Mouse (Mus musculus): ENCODE measurements around the gene Grip1. TPM values are rescaled to one million over a fixed set of nuclear protein-coding genes. Genes with fewer than 3 reads are reported as not detected.
A peak's percentile ranks its signal among the peaks of the same experiment; 100 is the strongest.

Grip1 gene
- total and polyA plus RNA-seq, 2 experiments from 2014 or later = 14.3 to 31.2 TPM

DNA sequence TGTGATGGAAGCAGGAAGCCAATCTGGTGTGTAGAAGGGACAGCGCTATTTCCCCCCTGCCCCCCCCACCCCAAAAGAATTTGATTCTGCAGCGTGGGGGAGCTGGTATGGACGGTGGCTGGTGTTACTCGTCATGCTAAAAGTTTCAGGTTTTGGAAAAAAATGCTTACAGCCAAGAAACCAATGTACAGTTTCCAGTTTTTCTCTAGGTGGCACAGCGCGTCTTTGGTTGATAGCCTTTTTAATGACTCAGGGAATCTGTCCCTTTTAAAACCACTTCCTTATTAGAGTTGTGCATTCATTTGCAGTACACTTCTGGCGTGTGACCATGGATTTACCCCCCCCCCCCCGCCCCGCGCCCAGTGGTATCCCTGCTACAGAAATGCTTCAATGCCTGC, 1.9 kb downstream of the Grip1 start:
- Histone ChIP-seq H3K27me3 (ENCODE audit: insufficient read depth, low read length) (no peaks in the 10 kb centered on the region), H3K4me3 (ENCODE audit: low read length) (peak overlapping the region; percentile 88), H3K9ac (replicated peaks; ENCODE audit: low read length) (peak overlapping the region; percentile 78; the same call in 1 of the 2 replicates), H3K9me3 (ENCODE audit: low read length) (no peaks in the 10 kb centered on the region), H3K36me3 (ENCODE audit: insufficient read depth, low read length) (no peaks in the 10 kb centered on the region), H3K4me2 (ENCODE audit: low read depth, low read length) (peak overlapping the region; percentile 95), H3K4me1 (ENCODE audit: insufficient read depth, low read length) (peaks cover 9% of the 10 kb centered on the region; the same call in 1 of the 2 replicates), H3K27ac (0 out of 2 replicates have a peak overlapping the region, but pooled peaks have one; percentile 32)
- peak; percentile 36 for TF ChIP-seq CTCF (IDR thresholded peaks at IDR 0.05; ENCODE audit: low read depth)
- no peak for ATAC-seq
- 8% methylated on average over 10 of the region's 10 CpGs for WGBS
- peak; percentile 44 for DNase-seq (ENCODE audit: low spot score)

DNA sequence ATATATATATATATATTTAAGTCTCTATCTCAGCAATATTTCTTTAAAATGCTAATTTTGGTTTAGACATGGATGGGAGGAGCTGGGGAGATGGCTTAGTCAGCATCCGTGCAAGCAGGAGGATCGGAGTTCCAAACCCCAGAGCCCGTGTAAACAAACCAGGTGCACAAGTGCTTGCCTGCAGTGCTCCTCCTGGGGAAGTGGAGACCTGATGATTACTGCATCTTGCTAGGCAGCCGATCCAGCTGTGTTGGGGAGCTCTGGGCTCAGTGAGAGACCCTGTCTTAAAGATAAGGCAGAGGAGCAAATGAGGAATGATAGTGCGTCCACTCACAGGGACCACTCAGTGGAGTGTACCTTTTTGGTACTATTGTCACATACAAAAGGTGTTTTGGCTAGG, 3.5 kb downstream of the Grip1 start:
- H3K4me3 ChIP-seq (ENCODE audit: low read length) = no peak overlapping the region
- no peak overlapping the region for H3K4me2 ChIP-seq (ENCODE audit: low read depth, low read length)
- H3K36me3 ChIP-seq (ENCODE audit: insufficient read depth, low read length) = no peaks in the 10 kb centered on the region
- WGBS = 94% methylated on average over 5 of the region's 5 CpGs
- TF ChIP-seq CTCF (IDR thresholded peaks at IDR 0.05; ENCODE audit: low read depth) = no peak
- H3K27ac ChIP-seq = no peak overlapping the region
- H3K9ac ChIP-seq (replicated peaks; ENCODE audit: low read length) = no peak overlapping the region
- no peaks in the 10 kb centered on the region for H3K9me3 ChIP-seq (ENCODE audit: low read length)
- DNase-seq (ENCODE audit: low spot score) (no peak), ATAC-seq (no peak)
- H3K4me1 ChIP-seq (ENCODE audit: insufficient read depth, low read length) = peaks cover 9% of the 10 kb centered on the region; the same call in 1 of the 2 replicates
- H3K27me3 ChIP-seq (ENCODE audit: insufficient read depth, low read length) = no peaks in the 10 kb centered on the region

GRCm38 (mm10) chr10:119458991-119459390, 5.4 kb downstream of the Grip1 start:
- Histone ChIP-seq H3K4me2 (ENCODE audit: low read depth, low read length) (no peak overlapping the region), H3K4me3 (ENCODE audit: low read length) (no peak overlapping the region), H3K27ac (no peak overlapping the region), H3K9ac (replicated peaks; ENCODE audit: low read length) (no peak overlapping the region), H3K27me3 (ENCODE audit: insufficient read depth, low read length) (no peaks in the 10 kb centered on the region), H3K4me1 (ENCODE audit: insufficient read depth, low read length) (peaks cover 9% of the 10 kb centered on the region; the same call in 1 of the 2 replicates), H3K36me3 (ENCODE audit: insufficient read depth, low read length) (no peaks in the 10 kb centered on the region), H3K9me3 (ENCODE audit: low read length) (no peaks in the 10 kb centered on the region)
- DNase-seq (ENCODE audit: low spot score) = no peak
- WGBS = 87% methylated on average over 2 of the region's 2 CpGs
- ATAC-seq = no peak
- TF ChIP-seq CTCF (IDR thresholded peaks at IDR 0.05; ENCODE audit: low read depth) = no peak

GRCm38 (mm10) chr10:119463345-119463744, 9.7 kb downstream of the Grip1 start:
- H3K4me3 ChIP-seq (ENCODE audit: low read length) = no peak overlapping the region
- DNase-seq (ENCODE audit: low spot score) = no peak
- H3K9me3 ChIP-seq (ENCODE audit: low read length) = no peaks in the 10 kb centered on the region
- H3K9ac ChIP-seq (replicated peaks; ENCODE audit: low read length) = no peak overlapping the region
- no peak overlapping the region for H3K4me2 ChIP-seq (ENCODE audit: low read depth, low read length)
- TF ChIP-seq CTCF (IDR thresholded peaks at IDR 0.05; ENCODE audit: low read depth) = no peak
- no peaks in the 10 kb centered on the region for H3K4me1 ChIP-seq (ENCODE audit: insufficient read depth, low read length)
- 89% methylated on average over 7 of the region's 7 CpGs for WGBS
- no peak overlapping the region for H3K27ac ChIP-seq
- no peaks in the 10 kb centered on the region for H3K36me3 ChIP-seq (ENCODE audit: insufficient read depth, low read length)
- ATAC-seq = no peak
- H3K27me3 ChIP-seq (ENCODE audit: insufficient read depth, low read length) = no peaks in the 10 kb centered on the region

- Histone ChIP-seq H3K4me1 (ENCODE audit: insufficient read depth, low read length) (no peaks in the 10 kb centered on the region), H3K4me2 (ENCODE audit: low read depth, low read length) (no peak overlapping the region), H3K36me3 (ENCODE audit: insufficient read depth, low read length) (no peaks in the 10 kb centered on the region), H3K9ac (replicated peaks; ENCODE audit: low read length) (no peak overlapping the region), H3K9me3 (ENCODE audit: low read length) (no peaks in the 10 kb centered on the region), H3K4me3 (ENCODE audit: low read length) (no peak overlapping the region), H3K27ac (no peak overlapping the region), H3K27me3 (ENCODE audit: insufficient read depth, low read length) (no peaks in the 10 kb centered on the region)
- no peak for DNase-seq (ENCODE audit: low spot score)
- ATAC-seq = no peak
- TF ChIP-seq CTCF (IDR thresholded peaks at IDR 0.05; ENCODE audit: low read depth) = no peak
- WGBS = 90% methylated on average over 7 of the region's 7 CpGs
Observed at GRCm38 (mm10) chr10:119463793-119464192, 10.2 kb downstream of the Grip1 start.

GRCm38 (mm10) chr10:119467976-119468375, 14.3 kb downstream of the Grip1 start:
- WGBS = 96% methylated on average over 18 of the region's 18 CpGs
- Histone ChIP-seq H3K4me1 (ENCODE audit: insufficient read depth, low read length) (no peaks in the 10 kb centered on the region), H3K27ac (no peak overlapping the region), H3K9ac (replicated peaks; ENCODE audit: low read length) (no peak overlapping the region), H3K9me3 (ENCODE audit: low read length) (no peaks in the 10 kb centered on the region), H3K4me2 (ENCODE audit: low read depth, low read length) (no peak overlapping the region), H3K27me3 (ENCODE audit: insufficient read depth, low read length) (no peaks in the 10 kb centered on the region), H3K4me3 (ENCODE audit: low read length) (no peak overlapping the region), H3K36me3 (ENCODE audit: insufficient read depth, low read length) (no peaks in the 10 kb centered on the region)
- TF ChIP-seq CTCF (IDR thresholded peaks at IDR 0.05; ENCODE audit: low read depth) = no peak
- DNase-seq (ENCODE audit: low spot score) = no peak
- no peak for ATAC-seq

- no peaks in the 10 kb centered on the region for H3K9me3 ChIP-seq (ENCODE audit: low read length)
- no peaks in the 10 kb centered on the region for H3K27me3 ChIP-seq (ENCODE audit: insufficient read depth, low read length)
- no peak overlapping the region for H3K9ac ChIP-seq (replicated peaks; ENCODE audit: low read length)
- H3K36me3 ChIP-seq (ENCODE audit: insufficient read depth, low read length) = no peaks in the 10 kb centered on the region
- WGBS = 92% methylated on average over 1 of the region's 1 CpGs
- H3K27ac ChIP-seq = no peak overlapping the region
- H3K4me2 ChIP-seq (ENCODE audit: low read depth, low read length) = no peak overlapping the region
- no peak overlapping the region for H3K4me3 ChIP-seq (ENCODE audit: low read length)
- no peak for ATAC-seq
- no peaks in the 10 kb centered on the region for H3K4me1 ChIP-seq (ENCODE audit: insufficient read depth, low read length)
- no peak for TF ChIP-seq CTCF (IDR thresholded peaks at IDR 0.05; ENCODE audit: low read depth)
- DNase-seq (ENCODE audit: low spot score) = no peak
Observed at GRCm38 (mm10) chr10:119470096-119470495, 16.5 kb downstream of the Grip1 start.

Data from hindbrain, postnatal 0 days (tissue).